Mouse (Mus musculus) lung, postnatal 0 days (tissue): ENCODE data around the gene Otoa. TPM values are rescaled to one million over a fixed set of nuclear protein-coding genes. Genes with fewer than 3 reads are reported as not detected.

ENCODE experiments used
- ATAC-seq: fragments of 200-750 bp; cut with Nextera tagmentation; 2 replicates; pipeline ENCODE4 v1.8.0; 2017; ENCODE audit warnings: moderate library complexity
- DNase-seq: peaks from one replicate; pipeline ENCODE4 v3.0.0-alpha.2; 2016; ENCODE audit warnings: low spot score
- H3K27ac ChIP-seq: fragments of 300-500 bp; sonication (generic); 2 replicates; pipeline ENCODE4 v1.5.1; 2014; ENCODE audit warnings: antibody characterized with exemption, mild to moderate bottlenecking, low read length, mixed read lengths
- H3K27me3 ChIP-seq: fragments of 300-500 bp; sonication (generic); replicated peaks from 2 replicates; pipeline ENCODE4 v1.6.1; 2014; ENCODE audit warnings: low read length, mixed read lengths; ENCODE audit not compliant: insufficient read depth
- H3K36me3 ChIP-seq: fragments of 300-500 bp; sonication (generic); 2 replicates; pipeline ENCODE4 v1.6.1; 2014; ENCODE audit warnings: low read length, mixed read lengths; ENCODE audit not compliant: insufficient read depth
- H3K4me1 ChIP-seq: fragments of 300-500 bp; sonication (generic); 2 replicates; pipeline ENCODE4 v1.6.1; 2014; ENCODE audit warnings: antibody characterized with exemption, low read depth, low read length, mixed read lengths; ENCODE audit not compliant: insufficient read depth
- H3K4me2 ChIP-seq: fragments of 300-500 bp; sonication (generic); replicated peaks from 2 replicates; pipeline ENCODE4 v1.6.1; 2014; ENCODE audit warnings: low read depth, mild to moderate bottlenecking, low read length, moderate library complexity, mixed read lengths
- H3K4me3 ChIP-seq: fragments of 300-500 bp; sonication (generic); 2 replicates; pipeline ENCODE4 v1.5.1; 2014; ENCODE audit warnings: low read depth, low read length
- H3K9ac ChIP-seq: fragments of 300-500 bp; sonication (generic); replicated peaks from 2 replicates; pipeline ENCODE4 v1.6.1; 2014; ENCODE audit warnings: low read depth, mild to moderate bottlenecking
- H3K9me3 ChIP-seq: fragments of 300-500 bp; sonication (generic); 2 replicates; pipeline ENCODE4 v1.6.1; 2016; ENCODE audit warnings: low read length, mixed read lengths
- CTCF ChIP-seq: IDR thresholded peaks from 2 replicates; pipeline ENCODE4 v1.5.1; 2016; ENCODE audit warnings: antibody characterized with exemption, mild to moderate bottlenecking
- EP300 ChIP-seq: IDR thresholded peaks from 2 replicates; pipeline ENCODE4 v1.6.1; 2016; ENCODE audit warnings: antibody characterized with exemption, mild to moderate bottlenecking, control low read depth
- WGBS: fragments of 180-500 bp; shearing (Covaris S2); extraction: QIAGEN DNeasy Blood & Tissue Kit; methylation state at CpG from one replicate; pipeline ENCODE4 v1.1.7; 2014; 5-methylcytosine and 5-hydroxymethylcytosine counted together
- polyA plus RNA-seq: library from polyadenylated mRNA; unstranded; fragments of >200 nt; fragmentation: Nextera tagmentation; extraction: Ambion mirVana; gene quantifications from 2 replicates; pipeline ENCODE4 v1.2.1, GENCODE M21; 2015

Gene Otoa
- polyA plus RNA-seq, 1 experiment from 2014 or later = 0.04 TPM

DNA sequence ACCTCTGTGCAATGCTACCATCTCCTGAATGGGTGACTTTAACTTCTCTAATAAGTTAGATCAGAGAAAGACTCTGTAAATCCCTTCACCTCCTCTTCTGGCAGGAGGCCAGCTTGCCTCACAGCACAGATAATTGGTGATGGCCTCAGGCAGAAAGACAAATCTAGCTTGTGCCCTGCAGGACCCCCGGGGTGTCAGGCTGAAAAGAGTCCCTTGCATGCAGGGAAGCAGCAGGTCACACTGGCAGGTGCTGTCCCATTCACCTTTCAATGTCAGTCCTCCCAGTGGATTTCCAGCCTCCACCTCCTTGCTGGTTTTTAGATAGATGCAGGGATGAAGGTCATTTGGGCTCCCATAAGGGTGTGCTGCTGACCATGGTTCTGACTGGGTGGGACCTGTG lies 84.2 kb downstream of the Otoa start:
- no peak overlapping the region for H3K27ac ChIP-seq
- TF ChIP-seq CTCF (no peak), EP300 (no peak)
- 75% methylated on average over 1 of the region's 1 CpGs for WGBS
- H3K4me1 ChIP-seq = no peaks in the 10 kb centered on the region
- H3K9me3 ChIP-seq = no peaks in the 10 kb centered on the region
- no peak overlapping the region for H3K9ac ChIP-seq
- no peaks in the 10 kb centered on the region for H3K36me3 ChIP-seq
- ATAC-seq (no peak), DNase-seq (no peak)
- H3K4me2 ChIP-seq = no peak overlapping the region
- H3K4me3 ChIP-seq = no peak overlapping the region
- H3K27me3 ChIP-seq = no peaks in the 10 kb centered on the region

DNA sequence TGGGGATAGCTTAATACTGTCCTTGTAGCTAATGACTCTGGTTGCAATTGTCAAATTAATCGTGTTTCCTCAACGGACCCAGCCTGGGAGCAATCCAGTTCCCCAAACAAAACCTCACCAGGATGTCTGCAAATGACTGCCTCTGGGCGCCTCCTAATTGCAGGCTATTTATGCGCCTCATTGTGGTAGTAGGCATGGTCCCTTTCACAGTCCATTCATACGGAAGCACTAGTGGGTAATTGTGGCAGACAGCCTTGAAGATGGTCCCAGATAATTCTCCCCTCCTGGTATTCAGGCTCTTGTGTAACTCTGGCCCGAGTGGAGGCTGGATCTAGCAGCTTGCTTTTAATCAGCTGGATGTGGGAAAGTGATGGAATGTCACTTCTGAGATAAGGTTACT lies 90.4 kb downstream of the Otoa start:
- DNase-seq (no peak), ATAC-seq (no peak)
- Histone ChIP-seq H3K4me3 (no peak overlapping the region), H3K9me3 (no peaks in the 10 kb centered on the region), H3K36me3 (no peaks in the 10 kb centered on the region), H3K4me2 (no peak overlapping the region), H3K27ac (no peak overlapping the region), H3K9ac (no peak overlapping the region), H3K4me1 (no peaks in the 10 kb centered on the region), H3K27me3 (no peaks in the 10 kb centered on the region)
- TF ChIP-seq EP300 (no peak), CTCF (no peak)
- WGBS = 17% methylated on average over 6 of the region's 6 CpGs

DNA sequence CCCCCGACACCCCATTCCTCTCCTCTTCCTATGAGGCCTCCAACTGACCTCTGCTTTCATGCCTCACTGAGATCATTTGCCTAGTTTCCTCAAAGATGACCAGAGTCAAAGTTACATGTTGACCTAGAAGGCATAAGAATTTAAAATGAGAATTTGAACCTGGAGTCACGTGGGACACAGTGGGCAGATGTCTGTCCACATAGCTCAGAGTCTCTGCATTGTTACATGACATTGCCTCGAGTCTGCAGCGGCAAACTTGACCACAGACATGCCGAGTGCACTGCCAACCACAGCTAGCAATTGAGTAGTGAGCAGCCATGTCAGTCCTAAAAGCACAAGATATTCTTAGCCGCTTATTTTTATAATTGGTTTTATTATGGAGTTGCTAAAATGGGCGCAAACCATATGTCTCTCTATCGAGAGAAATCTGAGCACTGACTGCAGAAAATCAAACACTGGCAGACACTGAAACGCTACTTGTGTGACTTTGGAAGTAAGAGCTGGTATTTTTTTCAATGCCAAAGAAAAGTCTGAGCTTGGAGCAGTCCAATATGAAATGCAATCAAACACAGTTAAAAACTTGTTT lies 105.8 kb downstream of the Otoa start:
- ATAC-seq (no peak), DNase-seq (no peak)
- Histone ChIP-seq H3K27me3 (no peaks in the 10 kb centered on the region), H3K9me3 (no peaks in the 10 kb centered on the region), H3K4me3 (no peak overlapping the region), H3K36me3 (no peaks in the 10 kb centered on the region), H3K4me1 (no peaks in the 10 kb centered on the region), H3K4me2 (no peak overlapping the region), H3K9ac (no peak overlapping the region), H3K27ac (no peak overlapping the region)
- TF ChIP-seq CTCF (no peak), EP300 (no peak)
- WGBS = 78% methylated on average over 9 of the region's 9 CpGs

DNA sequence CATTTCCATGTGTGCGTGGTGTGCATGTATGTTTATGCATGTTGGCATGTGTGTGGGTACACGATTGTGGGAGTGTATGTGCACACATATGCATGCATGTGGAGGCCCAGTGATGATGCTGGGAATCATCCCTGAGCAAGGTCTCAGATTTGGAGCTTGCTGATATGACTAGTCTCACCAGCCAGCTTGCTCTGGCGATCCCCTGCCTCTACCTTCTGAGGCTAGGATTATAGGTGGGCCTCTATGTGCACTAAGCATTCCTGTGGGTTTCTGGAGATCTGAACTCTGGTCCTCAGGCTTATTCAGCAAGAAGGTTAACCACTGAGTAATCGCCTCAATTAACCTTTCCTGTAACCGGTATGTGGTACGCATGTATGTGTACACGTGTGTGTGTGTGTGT lies 107.5 kb downstream of the Otoa start:
- TF ChIP-seq CTCF (no peak), EP300 (no peak)
- no peak for DNase-seq
- WGBS = 86% methylated on average over 7 of the region's 7 CpGs
- H3K36me3 ChIP-seq = no peaks in the 10 kb centered on the region
- H3K9ac ChIP-seq = no peak overlapping the region
- H3K27ac ChIP-seq = no peak overlapping the region
- ATAC-seq = no peak
- H3K9me3 ChIP-seq = no peaks in the 10 kb centered on the region
- no peaks in the 10 kb centered on the region for H3K27me3 ChIP-seq
- no peaks in the 10 kb centered on the region for H3K4me1 ChIP-seq
- no peak overlapping the region for H3K4me3 ChIP-seq
- no peak overlapping the region for H3K4me2 ChIP-seq

DNA sequence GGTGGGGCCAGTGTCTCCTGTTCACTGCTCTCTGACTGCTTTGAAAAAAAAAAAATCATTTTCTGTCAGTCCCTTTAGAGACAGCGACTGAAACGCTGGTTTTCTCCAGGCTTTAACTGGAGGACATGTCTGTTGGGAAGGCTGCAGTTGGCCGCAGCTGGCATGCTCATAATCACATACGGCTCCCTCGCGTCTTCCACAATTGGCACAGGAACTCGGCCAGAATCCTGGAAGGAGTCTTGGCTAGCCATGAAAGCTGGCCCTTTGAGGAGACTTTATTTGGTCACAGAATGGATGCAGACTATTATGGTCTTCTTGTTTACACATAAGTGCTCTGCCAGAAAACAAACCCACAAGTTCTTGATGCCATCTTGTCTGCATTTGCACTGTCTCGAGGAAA lies 117.5 kb downstream of the Otoa start:
- 65% methylated on average over 8 of the region's 8 CpGs for WGBS
- DNase-seq = no peak
- Histone ChIP-seq H3K9me3 (no peaks in the 10 kb centered on the region), H3K27ac (no peak overlapping the region), H3K27me3 (no peaks in the 10 kb centered on the region), H3K4me1 (no peaks in the 10 kb centered on the region), H3K4me3 (no peak overlapping the region), H3K4me2 (no peak overlapping the region), H3K9ac (no peak overlapping the region), H3K36me3 (no peaks in the 10 kb centered on the region)
- no peak for TF ChIP-seq CTCF
- no peak for TF ChIP-seq EP300
- no peak for ATAC-seq

DNA sequence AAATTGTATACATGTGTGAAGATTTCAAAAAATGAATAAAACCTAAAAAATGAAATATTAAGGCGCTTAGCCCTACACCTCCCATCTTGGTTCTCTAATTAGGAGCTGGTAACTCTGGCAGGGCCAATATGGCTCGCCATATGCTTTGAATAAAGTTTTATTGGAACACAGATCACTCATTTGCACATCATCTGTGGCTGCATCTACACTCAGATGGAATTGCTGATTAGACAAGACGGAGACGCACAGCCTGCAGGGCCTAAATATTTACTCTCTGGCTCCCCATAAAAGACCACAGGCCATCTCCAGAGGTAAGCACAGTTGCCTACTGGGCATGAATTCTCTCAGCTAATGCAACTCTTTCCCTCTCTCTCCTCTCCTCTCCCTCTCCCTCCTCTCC lies 130.4 kb downstream of the Otoa start:
- ATAC-seq = no peak
- 67% methylated on average over 4 of the region's 4 CpGs for WGBS

More for the DNA sequence above, 130.4 kb downstream of the Otoa start:
- Histone ChIP-seq H3K4me1 (no peaks in the 10 kb centered on the region), H3K36me3 (no peaks in the 10 kb centered on the region), H3K27me3 (no peaks in the 10 kb centered on the region), H3K4me2 (no peak overlapping the region), H3K27ac (no peak overlapping the region), H3K4me3 (no peak overlapping the region), H3K9me3 (no peaks in the 10 kb centered on the region), H3K9ac (no peak overlapping the region)
- DNase-seq = no peak
- TF ChIP-seq CTCF = no peak
- no peak for TF ChIP-seq EP300

Other genes with a start within 250 kb of the Otoa start
- gene Eef2k, start 238.8 kb upstream of the Otoa start, polyA plus RNA-seq = 16.0 and 16.8 TPM in 2 replicates
- gene Polr3e, start 163.9 kb upstream of the Otoa start, polyA plus RNA-seq = 14.4 and 14.6 TPM in 2 replicates
- gene Cdr2, start 99.3 kb upstream of the Otoa start, polyA plus RNA-seq = 8.4 and 8.9 TPM in 2 replicates
- 0.11 and 0.40 TPM in 2 replicates for gene Mfsd13b, start 99.1 kb upstream of the Otoa start, polyA plus RNA-seq
- 69.7 and 73.9 TPM in 2 replicates for gene Mettl9, start 47.2 kb upstream of the Otoa start, polyA plus RNA-seq
- 5.5 TPM in 2 replicates for gene Igsf6, start 7.1 kb upstream of the Otoa start, polyA plus RNA-seq